9 mouse cellular contexts compared by ENCODE assay signal in genomic region chr5:67048003-67048402, GRCm38 (mm10). TPM values are rescaled to one million over a fixed set of nuclear protein-coding genes. Genes with fewer than 3 reads are reported as not detected.
DNase-seq lines count a peak whose midpoint lies in the region; ATAC-seq and TF ChIP-seq lines count a peak whose summit lies in the region.
"Had no signal": no experiment of that assay in that cellular context is flagged by ENCODE, and none has a peak within 500 bp of the region (broad histone marks: within the 10 kb centered on the region; RNA-seq: fewer than 3 reads in every experiment).

No protein-coding gene starts in this region.

- WGBS in thymus, adult 2 months: 21% methylated on average over 4 of the region's 4 CpGs
- 12% methylated on average over 4 of the region's 4 CpGs for WGBS in hindbrain, embryonic 15.5 days

- ATAC-seq in hindbrain, embryonic 15.5 days (ENCODE audit: low FRiP score, low read depth): peak; percentile 66

- H3K9me3 ChIP-seq in hindbrain, embryonic 15.5 days: no peaks in the 10 kb centered on the region

- H3K4me3 ChIP-seq in thymus, adult 2 months (ENCODE audit: control insufficient read depth, insufficient read depth, low read length): no peak overlapping the region
- H3K4me3 ChIP-seq in hindbrain, embryonic 15.5 days: no peak overlapping the region

- no peaks in the 10 kb centered on the region for H3K4me1 ChIP-seq in thymus, adult 2 months (replicated peaks; ENCODE audit: control insufficient read depth, insufficient read depth, low read length)
- H3K4me1 ChIP-seq in hindbrain, embryonic 15.5 days (replicated peaks): no peaks in the 10 kb centered on the region

- H3K27me3 ChIP-seq in thymus, adult 2 months (ENCODE audit: control insufficient read depth, insufficient read depth, low read length): no peaks in the 10 kb centered on the region
- H3K27me3 ChIP-seq in hindbrain, embryonic 15.5 days: no peaks in the 10 kb centered on the region

- peak; percentile 49; the same call in 1 of the 2 replicates for TF ChIP-seq CTCF in thymus, adult 2 months (IDR thresholded peaks at IDR 0.05; ENCODE audit: borderline replicate concordance, control insufficient read depth, extremely low read depth, insufficient read depth, low read length, poor library complexity)

- TF ChIP-seq POLR2A in thymus, adult 2 months (IDR thresholded peaks at IDR 0.05; ENCODE audit: control insufficient read depth, extremely low read depth, insufficient read depth, low read length, poor library complexity): no peak

- no peak overlapping the region for H3K4me2 ChIP-seq in hindbrain, embryonic 15.5 days

- no peak overlapping the region for H3K27ac ChIP-seq in thymus, adult 2 months (ENCODE audit: control insufficient read depth, insufficient read depth, low read length)
- no peak overlapping the region for H3K27ac ChIP-seq in hindbrain, embryonic 15.5 days (replicated peaks)

- DNase-seq in adrenal gland, postnatal 10 days: peak; percentile 56
- DNase-seq in adrenal gland, adult 8-10 months: no peak
- DNase-seq in thymus, adult 2 months: peak; percentile 6
- DNase-seq in thymus, postnatal 25 days: no peak
- peak; percentile 83 for DNase-seq in embryo, embryonic 10.5 days (ENCODE audit: low spot score)
- DNase-seq in lung, postnatal 10 days: peak; percentile 34
- DNase-seq in skeletal muscle tissue, adult 2 months (ENCODE audit: low read depth, low spot score): peak; percentile 53

- no peak overlapping the region for H3K9ac ChIP-seq in hindbrain, embryonic 15.5 days

- no peaks in the 10 kb centered on the region for H3K36me3 ChIP-seq in thymus, adult 2 months (ENCODE audit: control insufficient read depth, insufficient read depth, low read length)
- no peaks in the 10 kb centered on the region for H3K36me3 ChIP-seq in hindbrain, embryonic 15.5 days
- H3K36me3 ChIP-seq: G1E had no signal

RNA-seq across cellular contexts. Expression of gene Phox2b, which starts 51.1 kb away (rescaled TPM):
- total RNA-seq in adrenal gland, postnatal 10 days (2021): 10 to 100 TPM; 16.2 to 19.1 TPM
- 10 to 100 TPM; 20.9 to 36.9 (median 25.9) TPM for total RNA-seq in adrenal gland, adult 8-10 months (2022)
- 0.10 TPM in 1 of 2 replicates, not detected in the other for polyA plus RNA-seq in thymus, adult 2 months (2012; rRNA removed)
- 20.8 and 22.4 TPM in 2 replicates for polyA plus RNA-seq in hindbrain, embryonic 15.5 days (2015; fragmentation: Nextera tagmentation; extraction: Ambion mirVana)
- polyA plus RNA-seq: G1E had no signal

Comparison
In these comparisons a context has a peak if more than half of its experiments do, and no peak if none do; other contexts are left out.
1. DNase-seq: peak in adrenal gland, postnatal 10 days (single experiment), thymus, adult 2 months (single experiment), embryo, embryonic 10.5 days (single experiment), lung, postnatal 10 days (single experiment) and skeletal muscle tissue, adult 2 months (single experiment); none in adrenal gland, adult 8-10 months (single experiment) and thymus, postnatal 25 days (single experiment).